Mouse (Mus musculus) mesoderm, embryonic 11.5 days (tissue): ENCODE results near the gene 4921524J17Rik.

Experiments used
- DNase-seq: peaks from one replicate; pipeline ENCODE4 v3.0.0-alpha.2; 2012; ENCODE audit warnings: low read depth, low spot score

Gene 4921524J17Rik

DNA sequence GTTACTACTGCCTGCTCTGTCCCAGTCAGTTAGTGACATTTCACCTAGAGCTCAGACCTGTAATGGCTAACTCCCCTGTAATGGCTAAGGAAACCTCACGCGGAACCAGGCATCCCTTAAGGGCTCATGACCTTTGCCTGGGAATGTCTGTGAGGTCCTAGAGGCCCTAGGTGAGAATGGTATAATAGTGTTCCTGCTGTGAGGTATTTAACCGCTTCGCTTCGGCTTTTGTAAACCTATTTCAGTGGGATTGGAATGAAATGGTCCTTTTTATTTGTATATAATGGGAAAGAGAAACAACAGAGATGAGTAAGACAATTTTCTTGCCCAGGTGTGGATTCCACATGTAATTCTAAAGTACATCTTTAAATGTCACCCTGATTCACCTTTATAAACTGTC is 8.9 kb upstream of the 4921524J17Rik start:
- DNase-seq: no peak

DNA sequence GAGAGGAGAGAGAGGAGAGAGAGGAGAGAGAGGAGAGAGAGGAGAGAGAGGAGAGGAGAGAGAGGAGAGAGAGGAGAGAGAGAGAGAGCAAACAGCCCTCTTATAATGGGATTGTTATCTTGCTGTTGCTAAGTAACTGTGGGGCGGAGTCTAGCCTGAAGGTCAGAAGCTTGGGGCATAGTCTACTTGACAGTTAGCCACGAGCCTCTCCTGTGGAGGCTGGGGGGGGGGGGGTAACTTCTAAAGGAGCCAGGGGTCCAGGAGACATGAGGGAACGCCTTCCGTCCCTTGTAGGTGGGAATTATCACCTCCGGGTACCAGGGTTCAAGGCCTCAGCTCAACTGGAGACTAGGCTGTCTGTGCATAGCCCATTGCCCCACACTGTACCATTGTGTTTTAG is 3.1 kb upstream of the 4921524J17Rik start:
- DNase-seq: no peak

DNA sequence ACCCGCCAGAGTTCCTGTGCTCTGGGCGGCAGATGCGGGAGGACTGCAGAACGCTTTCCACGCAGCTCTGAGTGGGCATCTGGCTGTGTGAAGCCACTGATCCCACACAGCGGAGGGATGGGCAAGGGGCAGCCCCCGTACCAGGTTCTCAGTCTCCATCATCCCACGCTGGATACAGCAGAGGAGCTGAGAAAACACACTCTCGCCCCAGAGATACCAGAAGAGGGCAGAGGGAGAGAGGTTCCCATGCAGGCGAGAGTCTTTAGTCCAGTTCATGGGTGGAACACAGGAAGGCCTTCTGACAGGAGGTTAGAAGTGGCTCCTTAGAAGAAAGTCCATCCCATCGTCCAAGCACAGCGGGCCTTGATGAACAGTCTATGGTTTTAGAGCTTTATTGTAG is 2.2 kb upstream of the 4921524J17Rik start:
- DNase-seq: no peak

DNA sequence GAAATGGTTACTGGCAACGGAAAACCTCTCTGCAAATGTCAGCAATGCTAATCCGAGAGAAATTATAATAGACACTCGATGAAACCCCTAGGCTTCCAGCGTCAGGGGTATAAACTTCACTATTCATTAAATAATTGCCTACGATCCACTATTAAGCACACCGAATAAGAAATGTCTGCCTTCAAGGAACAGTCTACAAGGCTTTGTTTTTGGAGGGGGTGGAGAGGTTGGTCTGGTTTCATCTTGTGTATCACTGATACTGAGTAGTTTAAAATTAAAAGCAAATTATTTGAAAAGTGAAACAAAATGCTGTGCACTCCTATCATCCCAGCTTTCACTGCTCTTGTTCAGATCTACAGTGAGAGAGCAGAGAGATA is 372 bp upstream of the 4921524J17Rik start:
- no peak for DNase-seq

DNA sequence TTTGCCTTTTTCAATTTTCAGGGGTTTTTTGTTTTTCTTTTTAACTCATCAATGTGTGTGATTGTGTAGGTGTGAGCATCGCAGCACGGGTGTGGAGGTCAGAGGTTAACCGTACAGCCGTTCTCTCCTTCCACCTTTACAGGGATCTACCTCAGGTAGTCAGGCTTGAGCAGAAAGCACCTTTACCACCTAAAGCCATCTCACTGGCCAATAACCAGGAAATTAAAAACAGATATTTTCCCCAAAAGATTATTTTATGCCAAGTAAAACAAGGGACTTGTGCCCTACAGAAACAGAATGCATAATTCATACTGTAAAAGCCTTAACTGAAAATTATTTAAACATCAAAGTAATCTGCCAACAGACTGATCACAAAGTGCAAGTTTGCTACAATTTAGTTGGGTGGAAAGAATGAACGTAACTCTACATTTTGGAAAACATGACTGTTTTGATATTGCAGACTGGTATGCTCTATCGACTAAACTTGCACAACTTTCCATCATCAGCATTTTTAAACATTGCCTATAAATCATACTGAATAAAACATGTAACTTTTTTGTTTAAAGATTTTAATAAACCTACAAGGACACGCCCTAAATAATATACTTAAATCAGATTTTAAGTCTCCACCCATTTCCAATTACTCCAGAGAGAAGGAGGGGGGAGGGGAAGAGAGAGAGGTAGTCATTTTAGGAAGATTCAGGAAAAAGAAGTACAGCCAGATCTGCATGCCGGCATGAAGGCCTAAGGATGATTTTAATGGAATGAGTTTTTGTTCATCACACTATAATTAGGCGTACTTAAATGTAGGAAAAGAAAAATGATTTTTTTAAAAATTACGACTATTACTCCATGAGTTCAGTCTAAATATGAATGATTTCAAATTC is 1.1 kb downstream of the 4921524J17Rik start:
- DNase-seq: peak; percentile 43

DNA sequence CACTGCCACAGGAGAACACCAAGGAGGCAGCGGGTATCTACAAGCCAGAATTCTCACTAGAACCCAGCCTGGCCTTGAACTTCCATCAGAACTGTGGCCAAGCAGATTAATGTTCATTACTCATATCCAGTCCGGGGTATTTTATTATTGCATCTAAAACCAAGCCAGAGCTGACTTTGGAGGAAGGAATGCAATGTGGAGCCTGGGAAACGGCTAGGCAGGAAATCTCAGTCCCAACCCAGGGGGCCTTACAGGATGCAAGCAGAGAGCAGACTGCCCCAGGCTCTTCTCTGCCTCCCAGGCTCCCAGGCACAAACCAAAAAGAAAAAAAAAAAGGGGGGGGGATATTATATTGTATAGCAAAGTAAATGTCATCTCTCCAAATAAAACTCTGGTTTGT is 1.8 kb downstream of the 4921524J17Rik start:
- DNase-seq: peak; percentile 37

DNA sequence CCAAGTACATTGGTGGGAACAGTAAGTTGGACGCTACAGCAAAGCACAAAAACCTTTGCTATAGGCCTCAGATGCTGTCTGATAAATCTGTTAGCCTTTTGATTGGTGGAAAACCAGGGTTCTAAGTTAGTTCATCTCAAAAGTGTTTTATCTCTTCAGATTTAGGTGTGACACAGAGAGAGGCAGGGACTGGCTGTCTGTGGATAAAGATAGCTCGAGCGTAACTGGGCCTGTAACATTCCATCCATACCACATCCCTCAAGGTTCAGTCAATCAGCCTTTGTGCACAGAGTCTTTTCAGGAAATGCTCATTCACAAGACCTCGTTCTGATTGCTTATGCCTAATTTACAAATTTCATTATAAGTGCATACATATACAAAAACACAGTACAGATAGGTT is 3.4 kb downstream of the 4921524J17Rik start:
- DNase-seq: peak; percentile 39

DNA sequence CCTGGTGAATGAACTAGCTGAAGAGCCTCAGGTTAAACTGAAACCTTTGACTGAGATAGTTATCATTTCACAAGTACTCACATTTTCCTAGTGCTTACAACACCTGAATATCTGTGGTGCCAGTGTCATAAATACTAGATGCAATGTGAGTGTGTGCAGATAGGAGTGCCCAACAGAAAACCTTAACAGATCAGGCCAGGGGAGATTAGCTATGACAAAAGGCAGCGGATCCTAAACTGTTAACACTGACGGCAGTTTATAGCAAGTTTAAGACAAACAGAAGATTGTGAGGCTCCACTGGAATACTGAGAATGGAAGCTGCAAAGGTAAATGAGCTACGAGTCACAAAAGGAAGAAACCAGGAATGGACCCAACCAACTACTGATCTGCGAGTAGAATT is 5.6 kb downstream of the 4921524J17Rik start:
- no peak for DNase-seq

DNA sequence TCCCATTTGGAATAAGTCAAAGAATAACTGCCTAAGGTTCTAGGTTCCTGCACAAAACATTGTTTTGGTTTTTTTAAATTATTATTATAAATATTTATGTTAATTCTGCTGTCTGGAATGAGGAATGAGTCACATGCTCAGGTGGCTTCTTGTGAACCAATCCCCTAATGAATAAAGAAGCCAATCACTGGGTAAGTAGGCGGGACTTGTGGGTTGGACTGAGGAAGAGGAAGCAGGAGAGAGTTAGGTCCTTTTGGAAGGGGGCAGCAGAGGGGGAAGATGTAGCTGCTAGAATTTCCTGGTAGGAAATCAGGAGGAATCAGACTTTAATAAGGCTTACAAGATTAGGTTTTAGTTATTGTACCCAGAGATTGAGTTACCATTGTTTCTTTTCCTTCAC is 11.3 kb downstream of the 4921524J17Rik start:
- DNase-seq: no peak

DNA sequence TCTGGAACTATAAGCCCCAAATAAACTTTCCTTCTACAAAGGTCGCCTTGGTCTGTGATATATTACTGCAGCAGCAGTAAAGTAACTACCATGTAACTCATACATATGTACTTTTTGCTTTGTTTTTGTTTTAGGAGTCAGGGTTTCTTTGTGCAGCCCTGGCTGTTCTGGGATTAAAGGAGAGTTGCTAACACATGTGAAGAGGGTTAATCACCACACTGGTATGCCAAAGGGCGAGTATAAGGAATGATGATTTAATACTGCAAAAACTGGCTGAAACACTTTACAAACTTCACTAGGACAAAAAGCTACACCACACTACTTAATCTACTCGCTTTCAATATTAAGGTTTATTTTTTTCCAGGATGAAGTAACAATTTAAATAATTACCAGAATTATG is 24.1 kb downstream of the 4921524J17Rik start:
- no peak for DNase-seq

DNA sequence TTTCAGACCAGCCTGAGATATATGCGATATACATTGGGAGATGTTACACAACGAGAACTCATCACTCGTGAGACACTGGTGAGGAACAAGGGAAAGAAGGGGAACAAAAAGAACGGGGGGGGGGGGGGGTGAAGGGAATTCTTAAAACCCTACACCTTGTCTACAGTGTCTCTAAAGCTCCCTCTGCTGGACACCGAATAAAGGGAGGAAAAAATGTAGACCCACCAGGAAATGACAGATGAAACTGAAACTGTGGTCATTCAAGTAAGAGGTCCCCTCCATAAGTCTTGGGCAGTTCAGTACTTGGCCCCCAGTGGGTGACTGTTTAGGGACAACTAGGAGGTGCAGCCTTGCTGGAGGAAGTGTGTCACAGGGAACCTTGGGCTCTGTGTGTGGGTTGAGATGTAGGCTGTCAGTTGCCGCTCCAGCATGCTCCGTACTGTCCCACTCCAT is 24.6 kb downstream of the 4921524J17Rik start:
- DNase-seq: peak; percentile 28

DNA sequence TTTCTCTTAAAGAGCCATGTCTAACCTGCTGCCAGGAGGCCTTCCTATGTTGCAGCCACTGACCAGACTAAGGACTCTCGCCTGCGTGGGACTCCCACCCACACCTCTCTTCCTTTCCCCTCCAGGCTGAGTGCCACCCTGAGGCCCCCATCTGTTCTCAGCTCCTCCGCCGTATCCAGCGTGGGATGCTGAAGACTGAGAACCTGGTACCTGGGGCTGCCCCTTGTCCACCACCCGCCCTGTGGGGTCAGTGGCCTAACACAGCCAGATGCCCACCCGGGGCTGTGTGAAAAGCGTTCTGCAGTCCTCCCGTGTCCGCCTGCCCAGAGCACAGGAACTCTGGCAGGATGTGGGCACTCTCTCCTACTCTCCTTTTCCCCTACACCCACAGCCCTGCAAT is 26.7 kb downstream of the 4921524J17Rik start:
- DNase-seq: no peak

DNA sequence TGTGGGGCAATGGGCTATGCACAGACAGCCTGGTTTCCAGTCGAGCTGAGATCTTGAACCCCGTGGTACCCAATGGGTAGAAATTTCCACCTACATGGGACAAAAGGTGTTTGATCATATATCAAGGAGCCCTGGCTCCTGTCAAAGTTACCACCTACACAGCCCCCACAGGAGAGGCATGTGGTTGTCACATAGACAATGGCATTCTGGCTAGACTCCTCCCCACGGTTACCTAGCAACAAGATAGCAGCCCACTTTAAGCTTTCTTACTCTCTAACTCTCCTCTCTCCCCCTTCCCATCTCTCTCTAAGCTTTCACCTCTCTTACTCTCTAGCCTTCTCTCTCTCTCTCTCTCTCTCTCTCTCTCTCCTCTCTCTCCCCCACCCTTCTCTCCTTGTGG is 27.2 kb downstream of the 4921524J17Rik start:
- DNase-seq: no peak

DNA sequence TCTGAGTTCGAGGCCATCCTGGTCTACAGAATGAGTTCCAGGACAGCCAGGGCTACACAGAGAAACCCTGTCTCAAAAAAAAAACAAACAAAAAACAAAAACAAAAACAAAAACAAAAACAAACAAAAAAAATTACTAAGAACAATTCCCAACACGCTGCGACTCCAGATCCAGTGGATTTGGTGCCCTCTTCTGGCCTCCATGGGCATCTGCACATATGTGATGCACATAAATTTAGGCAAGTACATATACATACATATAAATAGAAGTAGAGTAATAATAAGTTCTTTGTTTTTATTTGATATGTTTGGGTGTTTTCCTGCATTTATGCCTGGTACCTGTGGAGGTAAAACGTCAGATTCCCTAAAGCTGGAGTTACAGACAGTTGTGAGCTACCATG is 34.1 kb downstream of the 4921524J17Rik start:
- DNase-seq: no peak

DNA sequence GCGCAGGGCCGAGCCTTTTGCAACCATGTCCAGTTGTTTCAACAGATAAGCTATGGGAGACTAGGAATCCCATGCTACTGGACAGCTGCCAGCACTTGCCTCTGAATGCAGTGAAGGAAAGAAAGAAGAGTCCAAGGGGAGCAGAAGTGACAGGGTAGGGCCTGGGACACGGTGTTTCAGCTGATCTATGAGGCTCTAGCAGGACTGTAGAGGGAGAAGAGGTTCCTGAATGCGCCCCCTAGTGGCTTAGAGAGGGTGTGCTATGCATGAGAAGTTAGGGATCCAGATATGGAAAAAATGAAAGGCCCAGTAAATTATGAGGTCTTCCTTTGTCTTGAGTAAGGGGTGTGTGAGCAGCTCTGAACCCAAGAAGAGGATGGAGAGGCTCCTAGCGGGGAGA is 35.1 kb downstream of the 4921524J17Rik start:
- DNase-seq: peak; percentile 53

DNA sequence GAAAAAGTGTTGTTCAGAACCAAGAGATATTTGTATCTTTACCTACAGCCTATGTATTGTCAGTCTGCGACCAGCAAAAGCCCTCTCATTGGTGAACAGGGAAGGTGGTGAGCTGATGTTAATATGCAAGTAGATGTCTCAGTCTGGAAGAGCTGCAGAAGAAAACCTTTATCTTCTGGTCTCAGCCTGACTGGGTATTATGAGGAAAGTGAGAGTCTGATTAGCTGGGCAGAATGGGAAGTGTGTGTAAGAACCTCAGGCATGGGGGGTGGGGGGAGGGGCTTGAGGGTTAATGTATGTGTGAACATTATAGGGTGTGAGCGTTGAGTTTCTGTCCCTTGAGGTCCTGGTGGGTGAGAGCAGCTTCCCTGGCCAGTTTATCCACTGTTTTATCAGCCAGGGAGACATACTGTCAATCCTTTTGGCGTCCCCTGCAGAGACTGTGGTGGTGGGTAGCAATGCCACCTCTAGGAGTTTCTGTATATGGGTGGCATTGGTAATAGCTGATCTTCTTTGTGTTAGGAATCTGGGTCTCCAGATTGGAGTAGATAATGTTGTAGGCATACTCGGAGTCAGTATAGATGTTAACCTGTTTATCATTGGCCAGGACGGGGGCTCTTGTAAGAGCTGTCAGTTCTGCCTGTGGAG is 36.1 kb downstream of the 4921524J17Rik start:
- DNase-seq: no peak

DNA sequence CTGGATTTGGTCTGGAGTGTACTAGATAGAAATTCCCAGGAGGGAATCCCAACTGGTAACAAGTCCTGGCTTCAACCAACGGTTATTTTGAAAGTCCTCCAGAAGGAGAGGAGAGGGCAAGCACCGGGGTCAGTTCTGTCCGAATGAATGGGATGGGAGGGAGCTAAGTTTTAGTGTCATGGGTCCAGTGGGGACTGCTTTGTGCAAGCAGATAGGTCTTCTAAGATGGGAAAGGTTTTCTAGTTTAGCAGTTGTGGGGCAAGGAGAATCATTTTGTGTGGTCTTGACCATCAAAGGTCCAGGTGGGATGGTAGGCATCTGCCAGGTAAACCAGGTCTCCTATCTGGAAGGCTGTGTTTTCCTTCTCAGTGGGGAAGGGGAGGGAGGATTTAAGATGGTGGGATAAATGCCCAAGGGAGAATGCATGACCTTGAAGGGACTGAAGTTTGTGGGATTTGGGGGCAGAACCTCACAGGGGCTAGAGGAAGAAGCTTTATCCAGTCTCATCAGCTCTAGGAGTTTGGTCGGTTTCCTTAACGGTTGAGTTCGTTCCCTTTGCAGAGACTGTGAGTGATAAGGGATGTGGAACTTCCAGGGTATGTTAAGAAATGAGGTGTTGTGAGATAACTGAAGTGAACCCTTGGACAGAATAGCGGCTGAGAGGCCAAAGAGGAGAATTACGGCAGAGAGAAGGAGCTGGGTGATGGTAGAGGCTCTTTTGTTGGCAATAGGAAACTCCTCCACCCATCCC is 36.8 kb downstream of the 4921524J17Rik start:
- no peak for DNase-seq

DNA sequence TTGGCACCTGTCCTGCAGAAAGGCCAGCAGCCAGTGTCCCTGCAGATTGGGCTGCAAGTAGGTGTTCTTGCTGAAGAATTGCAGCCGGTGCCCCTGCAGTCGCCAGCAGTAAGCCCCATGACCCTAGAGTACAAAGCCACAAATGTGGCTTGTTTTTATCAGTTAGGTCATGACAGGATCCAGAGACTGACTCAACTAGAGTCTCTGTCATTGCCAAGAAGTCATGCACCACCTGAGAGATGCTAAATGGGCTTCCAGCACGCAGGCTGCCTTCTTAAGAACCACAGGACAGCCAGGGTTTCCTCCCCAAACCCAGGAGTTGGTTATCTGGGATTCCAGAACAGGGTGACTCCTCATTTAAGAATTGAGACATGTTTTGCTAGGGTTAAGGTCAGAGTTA is 37.6 kb downstream of the 4921524J17Rik start:
- no peak for DNase-seq

DNA sequence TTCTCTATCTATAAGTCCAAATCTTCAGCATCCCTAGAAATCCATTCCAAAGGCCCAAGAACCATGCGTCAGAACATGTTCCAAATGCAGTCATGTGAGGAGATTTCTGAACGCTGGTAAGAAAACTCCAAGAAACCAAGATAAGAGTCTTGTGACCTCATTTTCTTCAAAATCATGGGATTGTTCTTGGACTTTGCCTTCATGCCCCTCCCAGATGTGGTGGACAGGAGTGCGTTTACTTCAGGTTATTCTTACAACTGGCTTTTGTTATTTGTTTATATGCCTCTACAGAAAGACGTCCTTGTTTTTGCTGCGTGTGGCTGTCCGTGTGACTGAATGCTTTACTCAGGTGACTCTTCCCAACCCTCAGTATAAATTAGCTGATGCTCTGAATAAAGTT is 39.4 kb downstream of the 4921524J17Rik start:
- no peak for DNase-seq

DNA sequence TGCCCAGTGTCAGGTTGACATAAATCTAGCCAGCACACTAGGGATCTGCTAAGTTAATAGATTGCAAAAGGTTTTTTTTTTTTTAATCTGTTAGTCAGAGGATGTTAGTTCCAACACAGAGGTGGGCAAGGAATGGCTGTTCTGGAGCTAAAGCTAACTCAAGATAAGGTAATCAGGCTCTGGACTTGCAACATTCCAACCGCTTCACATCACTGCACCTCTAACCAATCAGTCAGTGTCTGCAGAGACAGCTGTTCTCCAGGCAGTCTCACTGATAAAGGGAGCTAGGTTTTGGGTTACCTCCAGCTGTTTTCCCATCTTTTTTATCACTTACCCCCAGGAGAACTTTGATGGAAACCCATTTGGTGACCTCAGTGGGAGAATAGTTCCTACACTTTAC is 41.2 kb downstream of the 4921524J17Rik start:
- DNase-seq: no peak

DNA sequence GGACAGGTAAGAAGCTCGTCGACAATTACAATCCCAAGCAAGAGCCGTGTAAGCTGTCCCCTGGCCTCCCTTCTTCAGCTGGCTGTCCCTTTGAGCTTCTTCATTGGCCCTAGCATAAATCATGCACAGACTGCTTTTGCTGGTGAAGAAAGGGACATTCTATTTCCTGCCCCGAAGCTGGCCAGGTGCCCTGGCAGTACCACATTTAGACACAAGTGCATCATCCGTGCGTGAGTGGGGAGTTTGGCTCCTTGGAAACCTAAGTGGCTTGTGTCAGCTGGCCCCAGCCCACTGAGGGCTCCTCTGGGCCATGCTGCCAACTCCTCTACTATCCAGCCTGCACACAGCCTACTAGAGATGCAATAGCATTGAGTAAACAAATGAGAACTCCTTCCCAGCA is 46.4 kb downstream of the 4921524J17Rik start, which contains the start of gene Mylk3:
TSS of gene Mylk3 (minus strand) at position 141 of the 400 bp plus-strand sequence.
- DNase-seq: no peak

DNA sequence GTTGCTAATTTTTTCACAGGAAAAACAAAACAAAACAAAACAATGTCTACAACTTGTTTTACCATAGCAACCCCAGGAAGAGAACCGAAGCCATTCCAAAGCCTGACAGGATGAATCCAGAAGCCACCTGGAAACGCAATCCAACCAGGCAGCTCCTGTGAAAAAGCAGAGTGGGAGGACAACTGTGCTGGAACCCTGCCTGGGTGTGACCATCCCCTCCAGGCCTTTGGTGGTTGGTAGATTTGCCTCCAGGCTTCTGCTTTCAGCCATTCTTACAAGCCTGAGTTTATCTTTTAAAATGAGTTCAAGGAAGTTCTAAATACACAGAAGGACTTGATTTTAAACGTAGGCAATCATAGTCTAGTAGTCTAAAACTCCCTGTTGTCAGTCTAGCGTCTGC is 50.7 kb downstream of the 4921524J17Rik start:
- no peak for DNase-seq
